Mouse (Mus musculus) kidney, postnatal 10 days (tissue): ENCODE data around the gene Ankrd7.
"Not testable (repeated sequence)": the region's sequence is repeated elsewhere in the genome, so short reads cannot be mapped to it uniquely, and the experiment has no call there.

Experiments used
- DNase-seq: peaks from one replicate; pipeline ENCODE4 v3.0.0; 2021; ENCODE audit warnings: mixed read lengths

The Ankrd7 gene

GRCm38 (mm10) chr6:18866018-18866417 lies at the start of gene Ankrd7:
Ankrd7 (plus strand) TSS chr6:18866318.
- no peak for DNase-seq

DNA sequence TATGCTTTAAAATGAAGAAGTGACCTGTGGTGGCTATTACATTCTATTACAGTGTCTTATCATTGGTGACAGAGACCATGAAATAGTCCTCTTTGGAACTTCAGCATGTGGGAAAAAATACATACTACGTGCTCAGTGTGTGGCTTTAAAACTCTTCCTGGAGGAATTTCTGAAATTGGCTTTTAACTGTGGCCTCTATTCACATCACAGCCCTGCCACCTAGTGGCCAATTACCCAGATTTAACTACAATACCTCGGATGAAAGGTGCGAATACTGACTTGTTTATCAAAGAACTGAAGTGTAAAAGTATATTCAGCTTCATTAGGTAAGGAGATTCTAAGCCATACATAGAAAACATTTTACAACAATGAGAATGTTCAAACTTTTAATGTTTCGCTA lies 46.8 kb upstream of the Ankrd7 start:
- peak; percentile 83 for DNase-seq

- DNase-seq, result no peak
Observed at GRCm38 (mm10) chr6:18820246-18820645, 45.9 kb upstream of the Ankrd7 start.

DNA sequence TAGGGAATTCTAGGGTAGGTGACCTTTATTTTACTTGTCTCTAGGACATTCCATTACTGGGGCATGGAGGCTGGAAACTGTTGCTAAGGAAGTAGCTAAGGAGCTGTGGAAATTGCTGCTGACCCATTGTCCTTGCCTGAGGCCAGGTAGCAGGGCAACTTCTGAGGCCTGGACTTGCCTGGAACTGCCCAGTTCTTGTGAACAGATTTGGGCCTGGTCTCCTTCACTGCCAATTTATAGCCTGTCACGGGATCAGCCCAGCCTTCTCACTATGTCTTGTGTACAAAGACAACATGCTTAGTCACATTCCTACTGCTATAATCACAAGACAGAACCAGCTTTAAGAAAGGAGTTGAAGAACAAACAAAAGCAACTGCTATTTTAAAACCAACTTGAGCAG lies 43.3 kb upstream of the Ankrd7 start:
- peak; percentile 49 for DNase-seq

DNA sequence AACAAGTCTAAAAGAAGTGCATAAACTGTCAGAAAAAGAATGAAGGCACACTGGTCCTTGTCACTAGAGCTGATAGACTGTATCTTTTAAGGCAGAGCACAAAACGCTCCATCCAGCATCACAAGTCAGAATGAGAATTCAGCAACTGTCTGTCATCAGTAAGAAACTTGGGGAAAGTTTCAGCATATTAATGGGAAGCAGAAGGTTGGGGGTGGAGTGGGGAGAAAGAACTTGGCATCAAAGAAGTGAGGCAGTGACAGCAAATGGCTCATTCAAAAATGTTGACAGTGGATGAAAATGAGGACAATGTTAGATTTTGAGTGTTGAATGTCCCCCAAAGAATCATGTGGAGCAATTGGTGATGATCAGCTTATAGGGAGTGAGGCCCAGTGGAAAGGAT lies 33.2 kb upstream of the Ankrd7 start:
- no peak for DNase-seq

GRCm38 (mm10) chr6:18844529-18844928 lies 21.6 kb upstream of the Ankrd7 start:
- DNase-seq, result not testable (repeated sequence)

- not testable (repeated sequence) for DNase-seq
Observed at GRCm38 (mm10) chr6:18845571-18845970, 20.5 kb upstream of the Ankrd7 start.

GRCm38 (mm10) chr6:18848051-18848701 lies 17.9 kb upstream of the Ankrd7 start, which contains the start of gene Lsm8:
Lsm8 (plus strand) TSS chr6:18848579.
- DNase-seq, result peak; percentile 98

- DNase-seq, result no peak
Observed at GRCm38 (mm10) chr6:18848702-18849061, 17.4 kb upstream of the Ankrd7 start.

- DNase-seq, result no peak
Observed at GRCm38 (mm10) chr6:18855323-18855722, 10.8 kb upstream of the Ankrd7 start.

- DNase-seq, result no peak
Observed at GRCm38 (mm10) chr6:18856487-18857078, 9.5 kb upstream of the Ankrd7 start.

- no peak for DNase-seq
Observed at GRCm38 (mm10) chr6:18889030-18889429, 22.9 kb downstream of the Ankrd7 start.

GRCm38 (mm10) chr6:18894142-18894541 lies 28.0 kb downstream of the Ankrd7 start:
- no peak for DNase-seq

DNA sequence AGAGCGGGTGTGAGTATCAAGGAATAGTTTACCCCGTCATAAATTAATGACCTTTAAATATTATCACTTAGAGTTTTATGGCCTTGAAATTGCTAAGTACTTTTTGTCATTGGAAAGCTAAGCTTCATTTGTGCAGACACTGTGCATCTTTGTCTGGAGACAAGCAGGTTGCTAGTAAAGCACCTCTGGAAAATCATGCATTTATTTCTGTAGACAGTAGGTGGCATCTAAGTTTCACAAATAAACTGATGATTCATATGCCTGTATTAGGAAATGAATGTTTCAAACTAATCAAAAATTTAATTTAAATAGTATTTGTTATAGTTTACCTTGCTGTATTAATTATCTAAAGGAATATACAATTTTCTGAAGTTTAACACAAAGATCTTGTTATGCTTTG lies 41.1 kb downstream of the Ankrd7 start:
- DNase-seq, result no peak

DNA sequence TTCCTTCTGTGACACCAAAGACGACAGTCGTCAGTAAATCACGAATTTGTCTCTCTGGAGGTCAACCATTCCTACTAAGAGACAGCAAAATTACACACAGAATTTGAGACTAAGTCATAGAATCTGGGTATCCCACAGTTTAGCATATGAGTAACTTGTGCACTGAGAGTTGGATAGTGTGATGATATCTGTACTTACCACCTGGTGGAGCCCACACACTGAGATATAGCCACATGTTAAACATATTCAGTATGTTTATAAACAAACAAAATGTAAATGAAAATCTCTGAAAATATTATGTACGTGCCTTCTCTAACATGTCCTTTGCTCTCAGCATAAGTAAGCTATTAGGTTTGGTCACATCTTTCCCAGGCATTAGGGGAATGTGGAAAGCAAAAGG lies 47.1 kb downstream of the Ankrd7 start:
- no peak for DNase-seq

GRCm38 (mm10) chr6:18916021-18916420 lies 49.9 kb downstream of the Ankrd7 start:
- DNase-seq, result no peak

- DNase-seq, result no peak
Observed at GRCm38 (mm10) chr6:18916471-18916870, 50.4 kb downstream of the Ankrd7 start.
